Mouse (Mus musculus) embryonic facial prominence, embryonic 10.5 days (tissue): ENCODE results near the gene Olfr372. TPM values are rescaled to one million over a fixed set of nuclear protein-coding genes. Genes with fewer than 3 reads are reported as not detected.
"Not testable (repeated sequence)": the region's sequence is repeated elsewhere in the genome, so short reads cannot be mapped to it uniquely, and the experiment has no call there.

Experiments
- DNase-seq: peaks from one replicate; pipeline ENCODE4 v3.0.0-alpha.2; 2017; ENCODE audit warnings: low spot score
- H3K27ac ChIP-seq: fragments of 300-500 bp; sonication (generic); replicated peaks from 2 replicates; pipeline ENCODE4 v1.5.1; 2016; ENCODE audit warnings: mild to moderate bottlenecking
- H3K27me3 ChIP-seq: fragments of 300-500 bp; sonication (generic); replicated peaks from 2 replicates; pipeline ENCODE4 v1.6.1; 2016; ENCODE audit warnings: low read depth, mild to moderate bottlenecking; ENCODE audit not compliant: poor library complexity, severe bottlenecking
- H3K36me3 ChIP-seq: fragments of 300-500 bp; sonication (generic); replicated peaks from 2 replicates; pipeline ENCODE4 v1.6.1; 2016; ENCODE audit warnings: mild to moderate bottlenecking, moderate library complexity
- H3K4me1 ChIP-seq: fragments of 300-500 bp; sonication (generic); 2 replicates; pipeline ENCODE4 v1.6.1; 2016
- H3K4me3 ChIP-seq: fragments of 300-500 bp; sonication (generic); 2 replicates; pipeline ENCODE4 v1.5.1; 2016; ENCODE audit warnings: mild to moderate bottlenecking, moderate library complexity
- H3K9me3 ChIP-seq: fragments of 300-500 bp; sonication (generic); 2 replicates; pipeline ENCODE4 v1.6.1; 2016; ENCODE audit warnings: mild to moderate bottlenecking
- WGBS: fragments of 180-500 bp; shearing (Covaris S2); methylation state at CpG from one replicate; pipeline ENCODE4 v1.1.7; 2016; 5-methylcytosine and 5-hydroxymethylcytosine counted together
- polyA plus RNA-seq: library from polyadenylated mRNA; unstranded; fragments of >200 nt; fragmentation: Nextera tagmentation; extraction: Ambion mirVana; gene quantifications from 2 replicates; pipeline ENCODE4 v1.2.1, GENCODE M21; 2016

Gene Olfr372
- polyA plus RNA-seq, 1 experiment from 2014 or later, result not detected

DNA sequence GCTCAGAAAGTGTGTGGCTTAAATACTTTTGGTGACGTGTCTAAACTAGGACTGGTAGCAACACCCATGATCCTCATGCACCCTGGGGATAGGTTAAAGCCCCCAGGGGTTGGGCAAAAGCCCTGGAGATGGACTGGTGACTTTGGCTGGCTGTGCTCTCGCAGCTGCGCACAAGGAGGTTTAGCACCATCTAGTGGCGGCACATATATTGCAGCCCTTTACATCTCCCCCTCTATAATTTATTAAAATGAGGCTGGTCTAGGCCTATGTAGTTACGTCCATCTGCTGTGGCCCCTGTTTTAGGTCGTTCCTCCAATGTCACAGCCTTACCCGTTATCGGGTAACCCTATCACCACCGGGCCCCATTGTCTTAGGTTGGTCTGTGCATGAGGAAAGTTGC lies 16.1 kb upstream of the Olfr372 start:
- H3K27ac ChIP-seq, H3K36me3 ChIP-seq, H3K4me3 ChIP-seq, DNase-seq, H3K4me1 ChIP-seq, H3K27me3 ChIP-seq, H3K9me3 ChIP-seq: not testable (repeated sequence)
- 13% methylated on average over 5 of the region's 9 CpGs for WGBS

DNA sequence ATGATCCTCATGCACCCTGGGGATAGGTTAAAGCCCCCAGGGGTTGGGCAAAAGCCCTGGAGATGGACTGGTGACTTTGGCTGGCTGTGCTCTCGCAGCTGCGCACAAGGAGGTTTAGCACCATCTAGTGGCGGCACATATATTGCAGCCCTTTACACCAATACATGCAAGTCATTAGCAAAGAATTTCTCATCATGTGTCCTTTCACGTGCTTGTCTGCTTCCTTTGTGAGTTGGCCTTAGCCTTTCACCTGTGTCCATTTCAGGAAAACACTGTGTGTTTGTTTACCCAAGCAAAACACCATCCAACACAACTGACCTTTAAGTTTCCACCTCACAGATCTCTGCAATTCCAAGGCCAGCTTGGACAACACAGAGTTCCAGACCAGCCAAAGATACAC lies 8.1 kb upstream of the Olfr372 start:
- 31% methylated on average over 4 of the region's 4 CpGs for WGBS
- not testable (repeated sequence) for H3K9me3 ChIP-seq, DNase-seq, H3K27ac ChIP-seq, H3K4me3 ChIP-seq, H3K27me3 ChIP-seq, H3K36me3 ChIP-seq, H3K4me1 ChIP-seq

DNA sequence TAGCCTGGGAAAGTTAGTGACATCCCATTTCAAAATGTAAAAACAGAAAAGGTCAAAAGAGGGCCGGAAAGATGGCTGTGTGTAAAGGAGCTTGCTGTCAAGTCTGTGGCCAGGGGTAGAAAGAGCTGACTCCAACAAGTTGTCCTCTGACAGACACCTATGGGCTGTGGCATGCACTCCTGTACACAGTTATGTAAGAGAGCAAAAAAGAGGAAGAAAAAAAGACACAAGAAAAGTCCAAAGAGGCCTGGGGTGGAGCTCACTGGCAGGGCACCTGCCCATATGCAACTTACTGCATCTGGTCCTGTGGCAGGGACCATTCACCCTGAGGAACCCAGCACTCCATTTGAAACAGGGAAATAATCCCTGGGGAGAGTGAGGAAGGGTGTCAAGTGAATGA lies 1.5 kb downstream of the Olfr372 start:
- H3K36me3 ChIP-seq, result no peaks in the 10 kb centered on the region
- H3K27me3 ChIP-seq, result no peaks in the 10 kb centered on the region
- no peaks in the 10 kb centered on the region for H3K4me1 ChIP-seq
- no peak overlapping the region for H3K4me3 ChIP-seq
- 81% methylated on average over 1 of the region's 1 CpGs for WGBS
- H3K9me3 ChIP-seq, result no peaks in the 10 kb centered on the region
- no peak for DNase-seq
- H3K27ac ChIP-seq, result no peak overlapping the region

DNA sequence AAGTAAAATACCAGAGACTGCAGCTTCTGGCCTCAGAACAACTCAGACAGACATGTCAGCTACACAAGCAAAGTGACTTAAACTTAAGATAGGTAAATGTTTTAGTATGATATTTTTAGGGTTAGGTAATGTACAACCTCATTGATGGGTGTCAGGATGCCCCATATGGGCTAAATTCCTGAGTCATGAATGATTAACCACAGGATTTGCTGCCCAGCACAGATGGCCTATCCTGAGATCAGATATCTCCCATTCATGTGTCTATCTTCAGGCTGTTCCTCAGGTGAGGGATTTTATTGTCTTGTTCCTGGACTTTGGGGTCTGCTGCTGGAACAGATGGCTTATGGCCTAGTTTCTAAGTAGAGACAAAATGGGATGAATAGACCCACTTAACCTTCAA lies 13.6 kb downstream of the Olfr372 start:
- H3K36me3 ChIP-seq, H3K4me3 ChIP-seq, H3K9me3 ChIP-seq, H3K4me1 ChIP-seq, H3K27ac ChIP-seq, H3K27me3 ChIP-seq, DNase-seq: not testable (repeated sequence)

DNA sequence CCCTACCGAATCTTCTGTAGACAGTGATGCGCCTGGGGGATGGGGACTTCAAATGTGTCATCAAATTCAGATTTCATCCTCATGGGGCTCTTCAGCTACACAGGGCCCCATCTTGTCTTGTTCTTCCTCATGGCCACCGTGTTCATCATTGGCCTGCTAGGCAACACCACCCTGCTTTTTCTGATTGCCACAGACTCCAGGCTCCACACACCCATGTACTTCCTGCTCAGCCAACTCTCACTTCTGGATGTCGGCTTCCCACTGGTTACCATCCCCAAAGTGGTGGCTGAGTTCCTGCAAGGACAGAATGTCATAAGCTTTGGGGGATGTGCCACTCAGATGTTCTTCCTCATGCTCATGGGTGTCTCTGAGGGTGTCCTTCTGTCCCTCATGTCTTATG lies 16.6 kb downstream of the Olfr372 start:
- not testable (repeated sequence) for H3K9me3 ChIP-seq, H3K27ac ChIP-seq, H3K4me3 ChIP-seq, H3K4me1 ChIP-seq, H3K36me3 ChIP-seq, H3K27me3 ChIP-seq, DNase-seq
- WGBS, result 88% methylated on average over 3 of the region's 4 CpGs

DNA sequence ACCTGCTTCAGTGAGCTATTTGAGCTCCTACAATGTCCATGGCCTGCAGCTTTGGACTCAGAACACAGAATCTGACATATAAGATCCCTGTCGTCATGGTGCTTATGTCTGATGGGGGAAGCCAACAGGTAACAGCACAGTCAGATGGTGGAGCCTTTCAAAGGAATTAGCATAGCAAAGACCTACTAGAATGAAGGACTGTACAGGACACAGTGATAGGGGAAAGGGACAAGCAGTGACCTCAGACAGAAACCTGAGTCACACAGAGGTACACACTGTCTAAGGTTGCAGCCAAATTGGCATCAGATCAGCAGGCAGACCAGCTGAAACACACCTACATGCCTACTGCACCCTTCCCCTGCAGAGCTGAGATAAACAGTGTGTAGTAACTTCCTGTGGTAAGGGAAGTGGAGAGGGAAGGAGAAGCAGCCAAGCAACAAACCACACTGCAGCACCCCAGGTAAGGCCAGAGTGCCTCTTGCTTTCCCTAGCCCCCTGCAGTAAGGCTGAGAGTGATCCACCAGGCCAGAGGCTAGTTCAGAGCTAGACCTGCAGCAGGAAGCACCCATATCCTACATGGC lies 25.9 kb downstream of the Olfr372 start:
- not testable (repeated sequence) for H3K4me1 ChIP-seq, H3K27ac ChIP-seq, H3K27me3 ChIP-seq, H3K36me3 ChIP-seq, H3K9me3 ChIP-seq, DNase-seq, H3K4me3 ChIP-seq
- 90% methylated on average over 1 of the region's 1 CpGs for WGBS

DNA sequence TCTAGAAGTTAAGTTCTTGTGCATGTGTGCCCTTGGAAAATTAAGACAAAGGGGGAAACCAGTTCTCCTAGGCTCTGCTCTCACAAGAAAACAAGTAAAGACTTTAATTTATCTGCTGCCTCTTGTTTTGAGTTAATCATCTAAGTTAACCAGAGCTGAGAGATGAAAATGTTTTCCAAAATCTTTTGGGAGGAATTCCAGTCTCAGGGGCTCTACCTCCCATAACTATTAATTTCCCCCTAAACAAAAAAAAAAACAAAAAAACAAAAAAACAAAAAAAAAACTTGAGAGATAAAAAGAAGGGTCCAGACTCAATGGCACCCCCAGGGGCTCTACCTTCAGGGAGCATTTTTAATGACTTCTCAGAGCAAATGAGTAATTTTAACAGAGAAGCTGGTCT lies 41.9 kb downstream of the Olfr372 start, which contains the start of gene Olfr373:
Gene Olfr373, plus strand, starts transcription at position 301 of the 400 bp plus-strand sequence.
- not testable (repeated sequence) for H3K27me3 ChIP-seq, H3K36me3 ChIP-seq, H3K4me1 ChIP-seq, H3K27ac ChIP-seq, H3K9me3 ChIP-seq, DNase-seq, H3K4me3 ChIP-seq

DNA sequence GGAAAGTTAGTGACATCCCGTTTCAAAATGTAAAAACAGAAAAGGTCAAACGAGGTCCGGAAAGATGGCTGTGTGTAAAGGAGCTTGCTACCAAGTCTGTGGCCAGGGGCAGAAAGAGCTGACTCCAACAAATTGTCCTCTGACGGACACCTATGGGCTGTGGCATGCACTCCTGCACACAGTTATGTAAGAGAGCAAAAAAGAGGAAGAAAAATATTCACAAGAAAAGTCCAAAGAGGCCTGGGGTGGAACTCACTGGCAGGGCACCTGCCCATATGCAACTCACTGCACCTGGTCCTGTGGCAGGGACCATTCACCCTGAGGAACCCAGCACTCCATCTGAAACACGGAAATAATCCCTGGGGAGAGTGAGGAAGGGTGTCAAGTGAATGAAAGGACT lies 43.7 kb downstream of the Olfr372 start:
- 72% methylated on average over 5 of the region's 5 CpGs for WGBS
- H3K4me3 ChIP-seq, result no peak overlapping the region
- H3K36me3 ChIP-seq, result no peaks in the 10 kb centered on the region
- H3K9me3 ChIP-seq, result no peaks in the 10 kb centered on the region
- no peak overlapping the region for H3K27ac ChIP-seq
- no peak for DNase-seq
- no peaks in the 10 kb centered on the region for H3K4me1 ChIP-seq
- no peaks in the 10 kb centered on the region for H3K27me3 ChIP-seq

DNA sequence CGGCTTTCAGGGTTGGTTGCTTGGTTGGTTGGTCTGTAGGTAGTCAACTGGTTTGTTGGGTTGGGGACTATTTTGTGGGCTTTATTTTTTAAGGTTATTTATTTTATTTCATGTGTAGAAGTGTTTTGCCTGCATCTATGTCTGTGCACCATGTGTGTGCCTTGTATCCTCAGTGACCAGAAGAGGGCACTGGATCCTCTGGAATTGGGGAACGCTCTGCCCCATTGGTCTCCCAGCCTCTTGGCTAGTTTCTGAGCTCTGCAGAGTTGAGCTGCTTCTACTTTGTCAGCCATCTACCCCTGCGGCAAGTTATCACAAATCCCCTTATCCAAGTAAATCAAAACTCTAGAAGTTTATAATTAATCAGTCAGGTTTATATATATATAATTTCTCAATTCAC lies 46.6 kb downstream of the Olfr372 start:
- H3K36me3 ChIP-seq, H3K4me1 ChIP-seq, H3K4me3 ChIP-seq, DNase-seq, H3K9me3 ChIP-seq, H3K27ac ChIP-seq, H3K27me3 ChIP-seq: not testable (repeated sequence)
- 87% methylated on average over 3 of the region's 3 CpGs for WGBS

DNA sequence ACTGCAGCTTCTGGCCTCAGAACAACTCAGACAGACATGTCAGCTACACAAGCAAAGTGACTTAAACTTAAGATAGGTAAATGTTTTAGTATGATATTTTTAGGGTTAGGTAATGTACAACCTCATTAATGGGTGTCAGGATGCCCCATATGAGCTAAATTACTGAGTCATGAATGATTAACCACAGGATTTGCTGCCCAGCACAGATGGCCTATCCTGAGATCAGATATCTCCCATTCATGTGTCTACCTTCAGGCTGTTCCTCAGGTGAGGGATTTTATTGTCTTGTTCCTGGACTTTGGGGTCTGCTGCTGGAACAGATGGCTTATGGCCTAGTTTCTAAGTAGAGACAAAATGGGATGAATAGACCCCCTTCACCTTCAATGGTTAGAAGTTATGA lies 55.7 kb downstream of the Olfr372 start:
- not testable (repeated sequence) for H3K9me3 ChIP-seq, H3K27ac ChIP-seq, H3K4me1 ChIP-seq, DNase-seq, H3K36me3 ChIP-seq, H3K4me3 ChIP-seq, H3K27me3 ChIP-seq

DNA sequence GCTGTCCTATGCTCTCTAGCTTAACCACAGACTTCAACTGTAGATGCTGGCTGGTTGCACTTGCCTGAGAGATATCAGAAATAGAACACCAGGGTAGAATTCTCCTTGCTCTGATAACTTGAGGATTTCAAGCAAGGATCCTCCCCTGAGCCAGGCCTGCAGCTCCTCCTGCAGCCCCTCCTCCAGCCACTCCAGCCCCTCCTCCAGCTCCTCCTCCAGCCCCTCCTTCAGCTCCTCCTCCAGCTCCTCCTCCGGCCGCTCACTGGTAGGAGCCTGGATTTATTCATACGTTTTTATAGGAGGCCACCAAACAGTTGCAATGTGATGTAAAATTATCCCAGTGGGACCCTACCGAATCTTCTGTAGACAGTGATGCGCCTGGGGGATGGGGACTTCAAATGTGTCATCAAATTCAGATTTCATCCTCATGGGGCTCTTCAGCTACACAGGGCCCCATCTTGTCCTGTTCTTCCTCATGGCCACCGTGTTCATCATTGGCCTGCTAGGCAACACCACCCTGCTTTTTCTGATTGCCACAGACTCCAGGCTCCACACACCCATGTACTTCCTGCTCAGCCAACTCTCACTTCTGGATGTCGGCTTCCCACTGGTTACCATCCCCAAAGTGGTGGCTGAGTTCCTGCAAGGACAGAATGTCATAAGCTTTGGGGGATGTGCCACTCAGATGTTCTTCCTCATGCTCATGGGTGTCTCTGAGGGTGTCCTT lies 58.5 kb downstream of the Olfr372 start:
- H3K9me3 ChIP-seq, H3K4me3 ChIP-seq, H3K4me1 ChIP-seq, H3K36me3 ChIP-seq, H3K27ac ChIP-seq, DNase-seq, H3K27me3 ChIP-seq: not testable (repeated sequence)
- WGBS, result 57% methylated on average over 6 of the region's 7 CpGs

DNA sequence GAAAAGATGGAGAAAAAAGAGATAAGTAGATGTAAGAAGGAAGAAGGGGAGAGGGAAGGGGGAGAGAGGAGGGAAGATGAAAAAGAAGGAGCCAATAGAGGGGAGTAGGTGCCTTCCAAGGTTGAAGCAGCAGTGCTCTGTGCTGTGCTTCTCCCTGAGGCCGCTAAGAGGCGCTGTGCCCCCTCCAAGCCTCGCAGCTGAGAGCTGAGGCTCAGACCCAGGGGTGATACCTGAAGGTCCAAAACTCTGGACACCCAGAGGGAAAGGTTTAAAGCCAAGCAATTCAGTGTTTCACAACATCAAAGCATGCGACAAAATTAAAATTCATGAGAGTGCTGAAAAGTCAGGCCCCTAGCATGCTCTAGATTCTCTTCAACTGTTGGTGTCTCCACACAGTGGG lies 64.1 kb downstream of the Olfr372 start:
- Histone ChIP-seq H3K36me3 (no peaks in the 10 kb centered on the region), H3K9me3 (peaks cover 7% of the 10 kb centered on the region), H3K4me3 (no peak overlapping the region), H3K4me1 (no peaks in the 10 kb centered on the region), H3K27ac (no peak overlapping the region), H3K27me3 (no peaks in the 10 kb centered on the region)
- 24% methylated on average over 4 of the region's 4 CpGs for WGBS
- no peak for DNase-seq

DNA sequence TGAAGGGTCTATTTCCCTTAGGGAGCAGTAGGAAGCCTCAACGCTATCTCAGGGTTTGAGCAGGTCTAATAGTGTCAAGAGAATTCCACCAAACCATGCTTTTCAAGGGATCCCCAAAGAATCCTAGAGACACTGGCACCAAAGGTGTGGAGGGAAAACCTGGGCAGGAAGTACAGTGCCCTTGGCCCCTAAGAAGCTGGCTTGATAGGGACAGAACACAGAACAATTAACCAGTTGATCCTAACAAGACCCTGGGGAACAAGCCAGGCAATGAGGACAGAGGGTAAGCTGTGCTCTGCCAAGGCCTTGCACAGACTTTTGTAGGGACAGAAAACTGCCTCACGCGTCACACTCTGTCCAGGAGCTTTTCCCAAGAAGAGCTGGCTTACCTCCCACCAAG lies 65.7 kb downstream of the Olfr372 start, which contains the start of gene Olfr374:
Gene Olfr374, plus strand, starts transcription at position 301 of the 400 bp plus-strand sequence.
- Histone ChIP-seq H3K9me3 (peaks cover 7% of the 10 kb centered on the region), H3K36me3 (no peaks in the 10 kb centered on the region), H3K4me3 (no peak within 1 kb of the TSS), H3K4me1 (no peaks in the 10 kb centered on the region), H3K27ac (no peak within 1 kb of the TSS), H3K27me3 (no peaks in the 10 kb centered on the region)
- no peak for DNase-seq
- 84% methylated on average over 3 of the region's 3 CpGs for WGBS
